Mouse (Mus musculus) small intestine, adult 10 weeks (tissue): Measurements from ENCODE around the gene 1700018G05Rik. TPM values are rescaled to one million over a fixed set of nuclear protein-coding genes. Genes with fewer than 3 reads are reported as not detected.

Experiments used
- polyA plus RNA-seq: library from polyadenylated mRNA; stranded (reverse); fragments of 350-450 nt; fragmentation: Illumina TruSeq; extraction: RNeasy Lipid Tissue Mini Kit (QIAGEN cat#74804); gene quantifications from one replicate; pipeline ENCODE4 v1.2.3, GENCODE M21; 2014; ENCODE audit warnings: low replicate concordance

1700018G05Rik gene
- polyA plus RNA-seq = not detected

GRCm38 (mm10) chrX:102928072-102928471 is at the start of gene 1700018G05Rik:
Gene 1700018G05Rik, plus strand, starts transcription at chrX:102928372.

GRCm38 (mm10) chrX:102908587-102908986 is 19.6 kb upstream of the 1700018G05Rik start, which contains the start of the genes Dmrtc1a and 1700011M02Rik:
Gene Dmrtc1a, minus strand, starts transcription at chrX:102908687.
Gene 1700011M02Rik, plus strand, starts transcription at chrX:102908905.

Other genes with a start within 250 kb of the 1700018G05Rik start
- not detected for gene Gm3880, start 241.4 kb upstream of the 1700018G05Rik start, polyA plus RNA-seq
- not detected for gene Gm9112, start 220.7 kb upstream of the 1700018G05Rik start, polyA plus RNA-seq
- not detected for gene Dmrtc1b, start 220.5 kb upstream of the 1700018G05Rik start, polyA plus RNA-seq
- not detected for gene Dmrtc1c1, start 125.4 kb upstream of the 1700018G05Rik start, polyA plus RNA-seq
- gene Dmrtc1c2, start 73.8 kb upstream of the 1700018G05Rik start, polyA plus RNA-seq = not detected
- gene 1700031F05Rik, start 60.4 kb upstream of the 1700018G05Rik start, polyA plus RNA-seq = not detected
- gene Dmrtc1a, start 19.7 kb upstream of the 1700018G05Rik start, polyA plus RNA-seq = not detected
- not detected for gene 1700011M02Rik, start 19.5 kb upstream of the 1700018G05Rik start, polyA plus RNA-seq